Mouse (Mus musculus): ENCODE results near the gene Hist2h3c2. TPM values are rescaled to one million over a fixed set of nuclear protein-coding genes. Genes with fewer than 3 reads are reported as not detected.

The Hist2h3c2 gene
- total and polyA plus RNA-seq, 3 experiments, result 1.3 to 1,173 (median 15.3) TPM

DNA sequence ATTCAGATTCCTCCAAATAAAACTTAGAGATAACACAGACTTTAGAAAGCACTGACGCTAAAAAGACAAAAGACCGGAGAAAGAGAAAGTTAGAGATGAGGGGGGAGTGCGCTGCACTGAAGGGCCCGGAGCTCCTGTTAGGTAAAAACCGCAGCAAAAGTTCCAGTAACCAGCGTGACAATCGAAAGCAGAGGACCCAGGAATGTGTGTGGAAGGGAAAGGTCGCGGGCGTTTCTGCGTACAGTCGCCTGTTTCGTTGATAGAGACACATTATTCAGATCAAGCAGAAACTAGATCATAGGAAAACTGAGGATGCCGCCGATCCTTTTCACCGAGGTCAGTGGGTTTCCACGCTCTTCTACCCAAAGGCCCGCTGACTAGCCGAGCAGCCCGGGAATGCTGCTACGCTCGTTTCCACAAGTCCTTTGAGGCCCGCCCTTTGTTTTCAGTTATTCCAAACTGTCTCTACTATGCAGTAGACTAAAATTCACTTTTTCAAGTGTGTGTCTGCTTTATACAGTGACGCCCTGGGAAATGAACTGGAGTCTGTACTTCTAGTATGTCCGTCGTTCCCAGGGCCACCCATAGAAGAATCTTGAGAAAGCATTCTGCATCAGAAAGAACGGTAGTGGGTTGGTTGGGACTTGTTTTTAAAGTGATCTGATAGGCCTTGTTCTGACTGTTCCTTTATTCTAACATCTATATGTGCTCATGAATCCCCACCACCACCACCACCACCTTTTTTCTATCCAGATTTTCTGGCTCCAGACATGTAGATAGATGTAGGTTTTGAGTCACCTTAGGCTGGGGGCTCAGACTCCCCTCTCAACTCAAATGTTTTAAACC, 24.9 kb upstream of the Hist2h3c2 start:
- H3K4me1 ChIP-seq (ENCODE audit: control insufficient read depth in 1 of 2, insufficient read depth in 2 of 2), result peaks cover 0 to 48% of the 10 kb centered on the region in 2 experiments; a peak in 3 of 4 replicates
- peak overlapping the region; percentile 90 for H3K27ac ChIP-seq (ENCODE audit: insufficient read depth, low read depth)
- H3K9me3 ChIP-seq (replicated peaks; ENCODE audit: low read length), result no peaks in the 10 kb centered on the region
- 0 out of 2 replicates have a peak, but pooled peaks cover 10% of the 10 kb centered on the region for H3K79me2 ChIP-seq (replicated peaks; ENCODE audit: control insufficient read depth, extremely low read depth, insufficient read depth, poor library complexity, severe bottlenecking)
- no peaks in the 10 kb centered on the region for H3K27me3 ChIP-seq (replicated peaks)
- in situ Hi-C loops (cut with MboI; ENCODE audit: low pct_ligation_motif_present, low pct_unique_long_range_greater_than_20kb, low sequenced_read_pairs), result no loop called here
- DNase-seq (ENCODE audit: extremely low read depth), result peak; percentile 58
- H3K4me2 ChIP-seq (ENCODE audit: insufficient read depth, low read depth, poor library complexity, severe bottlenecking), result peak overlapping the region; percentile 96
- TF ChIP-seq ETS1 (conservative IDR thresholded peaks at IDR 0.05; ENCODE audit: low read depth, low read length) (no peak), MYC (IDR thresholded peaks at IDR 0.05; ENCODE audit: low read depth, low read length) (0 out of 2 replicates have a peak, but pooled peaks have one; percentile 2), CHD1 (IDR thresholded peaks at IDR 0.05; ENCODE audit: low read depth, low read length) (peak; percentile 10; the same call in 1 of the 2 replicates), NELFE (IDR thresholded peaks at IDR 0.05; ENCODE audit: low read depth, low read length) (0 out of 2 replicates have a peak, but pooled peaks have one; percentile 12), CHD2 (IDR thresholded peaks at IDR 0.05; ENCODE audit: low read length) (no peak), MAX (IDR thresholded peaks at IDR 0.05; ENCODE audit: low read length) (0 out of 2 replicates have a peak, but pooled peaks have one; percentile 12), BHLHE40 (IDR thresholded peaks at IDR 0.05; ENCODE audit: low read depth, low read length) (0 out of 2 replicates have a peak, but pooled peaks have one; percentile 5), TBP (conservative IDR thresholded peaks at IDR 0.05; ENCODE audit: low read depth, low read length) (0 out of 2 replicates have a peak, but pooled peaks have one; percentile 15), MXI1 (IDR thresholded peaks at IDR 0.05; ENCODE audit: low read depth, low read length) (peak; percentile 17; the same call in 1 of the 2 replicates), SIN3A (IDR thresholded peaks at IDR 0.05; ENCODE audit: low read length) (0 out of 2 replicates have a peak, but pooled peaks have one; percentile 23)
- peak overlapping the region; percentile 85 for H3K9ac ChIP-seq (ENCODE audit: insufficient read depth, low read depth)
- dilution Hi-C loops (cut with MboI; ENCODE audit: extremely low pct_ligation_motif_present, extremely low pct_unique_long_range_greater_than_20kb, low sequenced_read_pairs), result no loop called here
- H3K4me3 ChIP-seq (replicated peaks in 1 of 3; ENCODE audit: low read depth in 2 of 3, low read length in 2 of 3, poor library complexity in 1 of 3), result peak overlapping the region; percentile 62 to 64 (median 63)
- no peaks in the 10 kb centered on the region for H3K36me3 ChIP-seq (replicated peaks in 1 of 2; ENCODE audit: control insufficient read depth in 1 of 2, insufficient read depth in 1 of 2, low read length in 1 of 2)

DNA sequence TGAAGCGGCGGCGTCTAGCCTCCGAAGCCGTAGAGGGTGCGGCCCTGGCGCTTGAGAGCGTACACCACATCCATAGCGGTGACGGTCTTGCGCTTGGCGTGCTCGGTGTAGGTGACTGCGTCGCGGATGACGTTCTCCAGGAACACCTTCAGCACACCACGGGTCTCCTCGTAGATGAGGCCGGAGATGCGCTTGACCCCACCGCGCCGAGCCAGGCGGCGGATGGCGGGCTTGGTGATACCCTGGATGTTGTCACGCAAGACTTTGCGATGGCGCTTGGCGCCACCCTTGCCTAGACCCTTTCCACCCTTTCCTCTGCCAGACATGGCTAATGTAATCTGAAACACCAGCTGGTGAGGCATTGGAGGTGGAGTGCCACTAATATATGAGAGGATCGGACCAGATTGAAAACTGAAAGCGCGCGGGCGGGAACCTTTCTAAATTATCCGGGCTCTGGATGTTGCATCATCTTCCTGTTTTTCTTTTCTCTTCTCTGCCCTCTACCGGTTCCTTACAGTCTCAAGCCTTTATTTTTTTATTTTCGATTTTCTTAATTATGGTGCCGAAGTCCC, 24.1 kb upstream of the Hist2h3c2 start, which contains the start of gene Hist2h4:
Gene Hist2h4, minus strand, starts transcription at position 333 of the 572 bp plus-strand sequence.
- H3K9me3 ChIP-seq (replicated peaks; ENCODE audit: low read length), result no peaks in the 10 kb centered on the region
- H3K4me3 ChIP-seq (replicated peaks in 1 of 3; ENCODE audit: low read depth in 2 of 3, low read length in 2 of 3, poor library complexity in 1 of 3), result peak within 1 kb of the TSS; percentile 62 to 67 (median 63)
- 0 out of 2 replicates have a peak, but pooled peaks cover 10% of the 10 kb centered on the region for H3K79me2 ChIP-seq (replicated peaks; ENCODE audit: control insufficient read depth, extremely low read depth, insufficient read depth, poor library complexity, severe bottlenecking)
- no peaks in the 10 kb centered on the region for H3K36me3 ChIP-seq (replicated peaks in 1 of 2; ENCODE audit: control insufficient read depth in 1 of 2, insufficient read depth in 1 of 2, low read length in 1 of 2)
- DNase-seq (ENCODE audit: extremely low read depth), result peak; percentile 98
- dilution Hi-C loops (cut with MboI; ENCODE audit: extremely low pct_ligation_motif_present, extremely low pct_unique_long_range_greater_than_20kb, low sequenced_read_pairs), result no loop called here
- H3K9ac ChIP-seq (ENCODE audit: insufficient read depth, low read depth), result peak within 1 kb of the TSS; percentile 85
- peaks cover 0 to 46% of the 10 kb centered on the region in 2 experiments; a peak in 3 of 4 replicates for H3K4me1 ChIP-seq (ENCODE audit: control insufficient read depth in 1 of 2, insufficient read depth in 2 of 2)
- peak within 1 kb of the TSS; percentile 98 for H3K27ac ChIP-seq (ENCODE audit: insufficient read depth, low read depth)
- in situ Hi-C loops (cut with MboI; ENCODE audit: low pct_ligation_motif_present, low pct_unique_long_range_greater_than_20kb, low sequenced_read_pairs), result no loop called here
- no peaks in the 10 kb centered on the region for H3K27me3 ChIP-seq (replicated peaks)
- peak within 1 kb of the TSS; percentile 96 for H3K4me2 ChIP-seq (ENCODE audit: insufficient read depth, low read depth, poor library complexity, severe bottlenecking)
- TF ChIP-seq GABPA (IDR thresholded peaks at IDR 0.05; ENCODE audit: insufficient replicate concordance, low read depth, low read length) (no peak), MAZ (IDR thresholded peaks at IDR 0.05; ENCODE audit: low read depth, low read length) (no peak; the same call in none of the 2 replicates), KAT2A (IDR thresholded peaks at IDR 0.05; ENCODE audit: insufficient replicate concordance, low read length) (peak; percentile 81), TCF12 (IDR thresholded peaks at IDR 0.05; ENCODE audit: low read depth, low read length) (peak; percentile 89), CTCF (conservative IDR thresholded peaks at IDR 0.05 in 1 of 2, IDR thresholded peaks at IDR 0.05 in 1 of 2; ENCODE audit: low read depth in 2 of 2, low read length in 2 of 2) (peak in 1 of 2 experiments; percentile 66; a peak in 2 of 4 replicates), SIN3A (IDR thresholded peaks at IDR 0.05; ENCODE audit: low read length) (peak; percentile 89), POLR2AphosphoS2 (IDR thresholded peaks at IDR 0.05; ENCODE audit: low read depth, low read length) (peak; percentile 96), MEF2A (IDR thresholded peaks at IDR 0.05; ENCODE audit: borderline replicate concordance, low read depth, low read length) (peak; percentile 56), ZC3H11A (IDR thresholded peaks at IDR 0.05; ENCODE audit: low read depth, low read length) (no peak), ZKSCAN1 (IDR thresholded peaks at IDR 0.05; ENCODE audit: borderline replicate concordance, low read depth, low read length) (no peak), UBTF (IDR thresholded peaks at IDR 0.05; ENCODE audit: low read depth, low read length) (peak; percentile 98), RCOR1 (conservative IDR thresholded peaks at IDR 0.05; ENCODE audit: low read depth, low read length) (peak; percentile 93), IRF4 (IDR thresholded peaks at IDR 0.05; ENCODE audit: low read depth, low read length) (peak; percentile 49), ZNF384 (IDR thresholded peaks at IDR 0.05; ENCODE audit: low read depth, low read length) (peak; percentile 84), SMC3 (IDR thresholded peaks at IDR 0.05; ENCODE audit: low read depth, low read length) (peak; percentile 15; the same call in 1 of the 2 replicates), MAFK (IDR thresholded peaks at IDR 0.05; ENCODE audit: insufficient replicate concordance, low read length) (no peak), CHD1 (IDR thresholded peaks at IDR 0.05; ENCODE audit: low read depth, low read length) (peak; percentile 83), MYC (IDR thresholded peaks at IDR 0.05; ENCODE audit: low read depth, low read length) (peak; percentile 72), RAD21 (IDR thresholded peaks at IDR 0.05; ENCODE audit: low read depth, low read length) (no peak), EP300 (IDR thresholded peaks at IDR 0.05; ENCODE audit: low read length) (no peak), HCFC1 (IDR thresholded peaks at IDR 0.05; ENCODE audit: low read depth, low read length) (peak; percentile 87), BHLHE40 (IDR thresholded peaks at IDR 0.05; ENCODE audit: low read depth, low read length) (no peak), ETS1 (conservative IDR thresholded peaks at IDR 0.05; ENCODE audit: low read depth, low read length) (peak; percentile 72)
